Comparison of ENCODE assay signal across 7 mouse cellular contexts in genomic region chr10:58445850-58446249, GRCm38 (mm10). TPM values are rescaled to one million over a fixed set of nuclear protein-coding genes. Genes with fewer than 3 reads are reported as not detected.
A peak's percentile ranks its signal among the peaks of the same experiment; 100 is the strongest.
DNase-seq lines count a peak whose midpoint lies in the region; ATAC-seq and TF ChIP-seq lines count a peak whose summit lies in the region.

No protein-coding gene starts in this region.

- H3K4me2 ChIP-seq in heart, embryonic 13.5 days: peak overlapping the region; percentile 73
- peak overlapping the region; percentile 60 for H3K4me2 ChIP-seq in limb, embryonic 14.5 days (replicated peaks; ENCODE audit: low read depth, low read length, severe bottlenecking)
- peak overlapping the region; percentile 85 for H3K4me2 ChIP-seq in midbrain, embryonic 16.5 days (ENCODE audit: low read length)

- H3K4me1 ChIP-seq in heart, embryonic 13.5 days: peaks cover 15% of the 10 kb centered on the region
- H3K4me1 ChIP-seq in limb, embryonic 14.5 days (ENCODE audit: control insufficient read depth, insufficient read depth, low read length): peaks cover 7% of the 10 kb centered on the region; the same call in 1 of the 2 replicates
- peaks cover 12% of the 10 kb centered on the region for H3K4me1 ChIP-seq in midbrain, embryonic 16.5 days (ENCODE audit: control insufficient read depth, insufficient read depth, low read length)

- peak overlapping the region; percentile 99 for H3K9ac ChIP-seq in heart, embryonic 13.5 days
- peak overlapping the region; percentile 96 for H3K9ac ChIP-seq in limb, embryonic 14.5 days (ENCODE audit: low read depth, low read length, severe bottlenecking)
- H3K9ac ChIP-seq in midbrain, embryonic 16.5 days (ENCODE audit: low read depth, low read length): peak overlapping the region; percentile 78

- H3K36me3 ChIP-seq in heart, embryonic 13.5 days: no peaks in the 10 kb centered on the region
- no peaks in the 10 kb centered on the region for H3K36me3 ChIP-seq in limb, embryonic 14.5 days (ENCODE audit: control insufficient read depth, insufficient read depth, low read length)
- no peaks in the 10 kb centered on the region for H3K36me3 ChIP-seq in midbrain, embryonic 16.5 days (ENCODE audit: control insufficient read depth, insufficient read depth, low read length)

- H3K27ac ChIP-seq in heart, embryonic 13.5 days (replicated peaks): peak overlapping the region; percentile 98
- H3K27ac ChIP-seq in limb, embryonic 14.5 days (replicated peaks; ENCODE audit: low read depth, low read length): peak overlapping the region; percentile 96
- H3K27ac ChIP-seq in midbrain, embryonic 16.5 days (ENCODE audit: low read length): peak overlapping the region; percentile 95

- ATAC-seq in common myeloid progenitor, adult 5-6 weeks (replicated peaks; ENCODE audit: low read depth, poor library complexity, severe bottlenecking): peak; percentile 16
- no peak for ATAC-seq in heart, embryonic 13.5 days (ENCODE audit: extremely low read depth, insufficient number of reproducible peaks, low FRiP score, low TSS enrichment)
- no peak for ATAC-seq in limb, embryonic 14.5 days (ENCODE audit: low FRiP score, low read depth)
- ATAC-seq in midbrain, embryonic 16.5 days: peak; percentile 8

- no peak for TF ChIP-seq POLR2A in limb, embryonic 14.5 days (IDR thresholded peaks at IDR 0.05; ENCODE audit: borderline replicate concordance, extremely low read depth, insufficient read depth, insufficient read length)

- peak; percentile 60 for DNase-seq in thymus, postnatal 0 days (ENCODE audit: low spot score)
- no peak for DNase-seq in thymus, postnatal 25 days
- peak; percentile 49 for DNase-seq in limb, embryonic 14.5 days (ENCODE audit: low spot score)
- no peak for DNase-seq in B cell, adult 2 months

- H3K27me3 ChIP-seq in heart, embryonic 13.5 days (replicated peaks): no peaks in the 10 kb centered on the region
- no peaks in the 10 kb centered on the region for H3K27me3 ChIP-seq in limb, embryonic 14.5 days (ENCODE audit: control insufficient read depth, insufficient read depth, low read length)
- H3K27me3 ChIP-seq in midbrain, embryonic 16.5 days (ENCODE audit: control insufficient read depth, insufficient read depth, low read depth, low read length): no peaks in the 10 kb centered on the region

- peak overlapping the region; percentile 98 for H3K4me3 ChIP-seq in heart, embryonic 13.5 days
- peak overlapping the region; percentile 97 for H3K4me3 ChIP-seq in limb, embryonic 14.5 days (replicated peaks; ENCODE audit: low read length)
- peak overlapping the region; percentile 98 for H3K4me3 ChIP-seq in midbrain, embryonic 16.5 days (ENCODE audit: low read depth, low read length)

- 16% methylated on average over 9 of the region's 9 CpGs for WGBS in heart, embryonic 13.5 days
- WGBS in limb, embryonic 14.5 days: 18% methylated on average over 9 of the region's 9 CpGs
- 14% methylated on average over 9 of the region's 9 CpGs for WGBS in midbrain, embryonic 16.5 days

- no peaks in the 10 kb centered on the region for H3K9me3 ChIP-seq in heart, embryonic 13.5 days
- H3K9me3 ChIP-seq in limb, embryonic 14.5 days (ENCODE audit: control insufficient read depth, low read length): no peaks in the 10 kb centered on the region
- no peaks in the 10 kb centered on the region for H3K9me3 ChIP-seq in midbrain, embryonic 16.5 days (replicated peaks; ENCODE audit: control insufficient read depth, low read length, poor library complexity, severe bottlenecking)

RNA-seq across cellular contexts. Expression of gene Ranbp2, which starts 0.9 kb away (rescaled TPM):
- polyA plus RNA-seq in thymus, postnatal 0 days (2015; fragmentation: Nextera tagmentation; extraction: Ambion mirVana): 19.3 and 21.8 TPM in 2 replicates
- total RNA-seq in common myeloid progenitor, adult 5-6 weeks (2017): 277 and 282 TPM in 2 replicates
- 14.0 and 15.2 TPM in 2 replicates for polyA plus RNA-seq in heart, embryonic 13.5 days (2015; fragmentation: Nextera tagmentation; extraction: Ambion mirVana)
- 11.1 and 15.3 TPM in 2 replicates for polyA plus RNA-seq in limb, embryonic 14.5 days (2012; rRNA removed)
- 27.0 and 28.5 TPM in 2 replicates for polyA plus RNA-seq in limb, embryonic 14.5 days (2014; fragmentation: Nextera tagmentation; extraction: Ambion mirVana)
- polyA plus RNA-seq in midbrain, embryonic 16.5 days (2015; fragmentation: Nextera tagmentation; extraction: Ambion mirVana): 14.2 and 18.6 TPM in 2 replicates

RNA-seq across cellular contexts. Expression of gene Ccdc138, which starts 51.9 kb away (rescaled TPM):
- 6.2 and 9.3 TPM in 2 replicates for polyA plus RNA-seq in thymus, postnatal 0 days (2015; fragmentation: Nextera tagmentation; extraction: Ambion mirVana)
- total RNA-seq in common myeloid progenitor, adult 5-6 weeks (2017): 6.7 and 12.4 TPM in 2 replicates
- polyA plus RNA-seq in heart, embryonic 13.5 days (2015; fragmentation: Nextera tagmentation; extraction: Ambion mirVana): 6.2 and 6.6 TPM in 2 replicates
- polyA plus RNA-seq in limb, embryonic 14.5 days (2012; rRNA removed): 3.8 and 4.9 TPM in 2 replicates
- 5.9 and 6.5 TPM in 2 replicates for polyA plus RNA-seq in limb, embryonic 14.5 days (2014; fragmentation: Nextera tagmentation; extraction: Ambion mirVana)
- 10.1 and 11.0 TPM in 2 replicates for polyA plus RNA-seq in midbrain, embryonic 16.5 days (2015; fragmentation: Nextera tagmentation; extraction: Ambion mirVana)

Comparison
In these comparisons a context has a peak if more than half of its experiments do, and no peak if none do; other contexts are left out.
1. DNase-seq: peak in thymus, postnatal 0 days (single experiment) and limb, embryonic 14.5 days (single experiment); none in thymus, postnatal 25 days (single experiment) and B cell, adult 2 months (0 of 2).
2. ATAC-seq: peak in common myeloid progenitor, adult 5-6 weeks (single experiment) and midbrain, embryonic 16.5 days (single experiment); none in heart, embryonic 13.5 days (single experiment) and limb, embryonic 14.5 days (single experiment).
3. Peak in every context shown above with its lines, with median percentiles within 50 percentile points of each other: H3K27ac ChIP-seq, H3K4me2 ChIP-seq, H3K4me3 ChIP-seq and H3K9ac ChIP-seq.